Mouse (Mus musculus) limb, embryonic 12.5 days (tissue): ENCODE data around the gene Krtap3-2. TPM values are rescaled to one million over a fixed set of nuclear protein-coding genes. Genes with fewer than 3 reads are reported as not detected.

Experiments
- polyA plus RNA-seq: library from polyadenylated mRNA; unstranded; fragments of >200 nt; fragmentation: Nextera tagmentation; extraction: Ambion mirVana; gene quantifications from 2 replicates; pipeline ENCODE4 v1.2.1, GENCODE M21; 2016

Krtap3-2 gene
- polyA plus RNA-seq, 1 experiment from 2014 or later = not detected

Other genes starting within 250 kb of the Krtap3-2 start
- not detected in 2 replicates for gene Krt25, start 233.9 kb downstream of the Krtap3-2 start, polyA plus RNA-seq
- not detected in 2 replicates for gene Krt26, start 218.9 kb downstream of the Krtap3-2 start, polyA plus RNA-seq
- not detected in 2 replicates for gene Krt27, start 205.7 kb downstream of the Krtap3-2 start, polyA plus RNA-seq
- 0.13 TPM in 1 of 2 replicates, not detected in the other for gene Krt28, start 181.9 kb downstream of the Krtap3-2 start, polyA plus RNA-seq
- gene Krt10, start 167.5 kb downstream of the Krtap3-2 start, polyA plus RNA-seq = 34.3 and 35.3 TPM in 2 replicates
- not detected in 2 replicates for gene Krt12, start 134.6 kb downstream of the Krtap3-2 start, polyA plus RNA-seq
- gene Krt20, start 118.7 kb downstream of the Krtap3-2 start, polyA plus RNA-seq = 0.18 and 0.42 TPM in 2 replicates
- 0.18 and 0.26 TPM in 2 replicates for gene Krt23, start 63.7 kb downstream of the Krtap3-2 start, polyA plus RNA-seq
- gene Krt39, start 35.5 kb downstream of the Krtap3-2 start, polyA plus RNA-seq = not detected in 2 replicates
- not detected in 2 replicates for gene Krt40, start 13.7 kb downstream of the Krtap3-2 start, polyA plus RNA-seq
- not detected in 2 replicates for gene Krtap3-3, start 6.0 kb downstream of the Krtap3-2 start, polyA plus RNA-seq
- gene Gm11939, start 2.6 kb upstream of the Krtap3-2 start, polyA plus RNA-seq = not detected in 2 replicates
- not detected in 2 replicates for gene Krtap3-1, start 9.8 kb upstream of the Krtap3-2 start, polyA plus RNA-seq
- gene Krtap1-5, start 24.2 kb upstream of the Krtap3-2 start, polyA plus RNA-seq = not detected in 2 replicates
- not detected in 2 replicates for gene Krtap1-4, start 26.8 kb upstream of the Krtap3-2 start, polyA plus RNA-seq
- not detected in 2 replicates for gene Krtap1-3, start 34.5 kb upstream of the Krtap3-2 start, polyA plus RNA-seq
- not detected in 2 replicates for gene Krtap9-3, start 41.3 kb upstream of the Krtap3-2 start, polyA plus RNA-seq
- gene Gm11938, start 46.5 kb upstream of the Krtap3-2 start, polyA plus RNA-seq = not detected in 2 replicates
- not detected in 2 replicates for gene Gm11937, start 53.3 kb upstream of the Krtap3-2 start, polyA plus RNA-seq
- not detected in 2 replicates for gene Krtap2-4, start 58.0 kb upstream of the Krtap3-2 start, polyA plus RNA-seq
- not detected in 2 replicates for gene Gm11562, start 63.6 kb upstream of the Krtap3-2 start, polyA plus RNA-seq
- not detected in 2 replicates for gene Krtap4-1, start 71.4 kb upstream of the Krtap3-2 start, polyA plus RNA-seq
- gene Krtap4-2, start 78.2 kb upstream of the Krtap3-2 start, polyA plus RNA-seq = not detected in 2 replicates
- gene Krtap4-7, start 87.2 kb upstream of the Krtap3-2 start, polyA plus RNA-seq = not detected in 2 replicates
- gene Gm11555, start 93.4 kb upstream of the Krtap3-2 start, polyA plus RNA-seq = not detected in 2 replicates
- not detected in 2 replicates for gene Gm11563, start 102.1 kb upstream of the Krtap3-2 start, polyA plus RNA-seq
- gene Krtap4-6, start 109.1 kb upstream of the Krtap3-2 start, polyA plus RNA-seq = not detected in 2 replicates
- not detected in 2 replicates for gene Gm14190, start 133.9 kb upstream of the Krtap3-2 start, polyA plus RNA-seq
- gene Gm14180, start 177.4 kb upstream of the Krtap3-2 start, polyA plus RNA-seq = not detected in 2 replicates
- not detected in 2 replicates for gene Gm11595, start 216.1 kb upstream of the Krtap3-2 start, polyA plus RNA-seq
- not detected in 2 replicates for gene Krtap4-8, start 223.9 kb upstream of the Krtap3-2 start, polyA plus RNA-seq
- not detected in 2 replicates for gene Krtap4-9, start 228.3 kb upstream of the Krtap3-2 start, polyA plus RNA-seq
- not detected in 2 replicates for gene Gm11596, start 236.6 kb upstream of the Krtap3-2 start, polyA plus RNA-seq
- gene Gm11569, start 242.1 kb upstream of the Krtap3-2 start, polyA plus RNA-seq = not detected in 2 replicates
- not detected in 2 replicates for gene Gm11554, start 247.6 kb upstream of the Krtap3-2 start, polyA plus RNA-seq